Mouse (Mus musculus) cerebellum, adult 18-20 months (tissue): ENCODE results near the gene Mmel1.

ENCODE experiments used
- DNase-seq, 2 experiments: peaks; one replicate each; pipeline ENCODE4 v3.0.0; 2021

Gene Mmel1

DNA sequence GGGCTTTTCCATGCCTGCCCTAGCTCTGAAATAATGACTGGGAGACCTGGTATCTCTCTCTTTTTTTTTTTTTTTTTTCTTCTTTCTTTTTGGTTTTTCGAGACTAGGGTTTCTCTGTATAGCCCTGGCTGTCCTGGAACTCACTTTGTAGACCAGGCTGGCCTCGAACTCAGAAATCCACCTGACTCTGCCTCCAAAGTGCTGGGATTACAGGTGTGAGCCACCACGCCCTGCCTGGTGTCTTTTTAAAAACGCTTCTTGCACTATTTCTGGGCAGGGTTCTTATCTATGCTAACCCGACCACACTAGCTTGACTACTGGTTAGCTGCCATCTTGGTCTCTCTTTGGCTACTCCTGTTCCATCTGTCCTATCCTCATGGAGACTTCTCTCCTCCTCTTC lies 39.1 kb downstream of the Mmel1 start:
- DNase-seq = no peak

DNA sequence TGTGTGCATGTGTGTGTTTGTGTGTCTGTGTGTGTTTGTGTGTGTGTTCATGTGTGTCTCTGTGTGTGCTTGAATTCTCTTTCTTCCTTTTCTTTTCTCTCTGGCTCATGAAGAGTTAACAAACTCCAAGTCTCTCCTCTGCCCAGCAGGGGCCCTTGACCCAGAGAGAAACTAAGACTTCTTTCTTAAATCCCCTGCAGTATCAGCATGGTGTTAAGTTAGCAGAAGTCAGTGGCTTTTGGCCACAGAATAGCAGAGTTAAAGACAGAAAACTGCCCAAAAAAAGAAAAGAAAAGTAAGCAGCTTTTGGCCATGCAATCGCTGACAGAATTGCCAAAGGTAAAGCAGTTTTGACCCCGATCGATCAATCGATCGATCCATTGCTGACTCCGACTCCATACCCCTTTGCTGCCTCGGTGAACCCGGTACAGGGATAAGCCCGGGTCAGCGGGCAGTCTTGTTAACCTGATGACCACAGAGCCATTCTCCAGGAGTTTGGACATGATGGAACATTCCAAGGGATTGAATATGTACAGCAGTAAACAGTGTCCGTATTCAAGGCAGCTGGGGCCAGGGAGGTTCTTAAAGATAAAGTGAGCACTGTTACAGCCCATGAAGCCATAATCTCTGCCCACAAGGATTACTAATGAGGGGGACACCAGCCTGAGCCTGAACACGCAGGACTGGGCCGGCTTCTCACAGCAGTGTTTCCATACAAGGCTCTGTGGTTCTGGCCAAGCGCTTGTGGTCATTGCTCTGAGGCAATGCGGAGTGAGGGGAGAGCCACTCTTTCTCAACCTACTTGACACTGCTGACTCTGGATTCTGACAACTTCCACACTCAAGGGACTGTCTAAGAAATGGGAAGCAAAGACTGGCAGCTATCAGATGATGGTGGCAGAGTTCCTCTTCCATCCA lies 41.5 kb downstream of the Mmel1 start:
- no peak for DNase-seq

GRCm38 (mm10) chr4:154911644-154912043 lies 42.3 kb downstream of the Mmel1 start:
- DNase-seq = no peak

GRCm38 (mm10) chr4:154913845-154914244 lies 44.5 kb downstream of the Mmel1 start:
- DNase-seq = no peak

DNA sequence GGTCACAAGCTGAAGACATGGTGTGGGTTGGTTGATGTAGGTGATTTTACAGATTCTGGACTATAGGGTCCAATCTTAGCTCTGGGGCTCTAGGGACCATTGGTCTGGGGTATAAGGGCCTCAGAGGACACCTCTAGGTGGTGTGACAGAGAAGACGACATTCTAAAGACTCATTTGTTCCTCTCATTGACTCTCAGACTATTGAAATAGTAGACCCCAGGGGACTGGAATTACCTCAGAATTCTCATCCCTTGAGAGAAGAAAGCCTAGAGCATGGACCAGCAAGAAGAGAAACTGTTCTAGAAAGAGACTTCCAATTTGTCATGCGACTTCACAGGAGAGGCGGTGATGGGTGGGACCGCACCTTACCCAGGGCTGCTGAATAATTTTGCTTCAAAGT lies 44.9 kb downstream of the Mmel1 start:
- DNase-seq = no peak

DNA sequence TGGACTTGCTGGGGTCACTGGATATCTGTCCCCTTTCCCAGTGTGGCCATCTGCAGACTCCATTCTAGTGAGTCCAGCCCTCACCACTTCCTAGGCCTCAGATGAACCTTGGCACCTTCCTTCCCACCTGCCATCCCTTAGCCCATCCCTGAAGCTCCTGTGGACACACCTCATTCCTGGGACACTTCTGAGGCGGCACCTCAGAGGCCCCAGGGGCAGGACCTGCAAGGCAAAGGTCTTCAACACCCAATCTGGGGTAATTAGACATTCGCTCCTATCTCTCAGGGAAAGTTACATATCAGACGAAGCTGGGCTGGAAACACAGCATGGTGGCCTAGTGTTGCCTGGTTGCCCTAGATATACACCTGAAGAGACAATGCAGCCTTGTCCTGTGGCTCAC lies 45.3 kb downstream of the Mmel1 start:
- DNase-seq = no peak

- DNase-seq = no peak
These were observed 45.9 kb downstream of the Mmel1 start for GRCm38 (mm10) chr4:154915286-154915685.

- DNase-seq = no peak
These were observed 47.3 kb downstream of the Mmel1 start for GRCm38 (mm10) chr4:154916662-154917061.

GRCm38 (mm10) chr4:154922291-154922690 lies 52.9 kb downstream of the Mmel1 start:
- DNase-seq = peak; percentile 42 to 62

- no peak for DNase-seq
These were observed 53.5 kb downstream of the Mmel1 start for GRCm38 (mm10) chr4:154922931-154923330.

DNA sequence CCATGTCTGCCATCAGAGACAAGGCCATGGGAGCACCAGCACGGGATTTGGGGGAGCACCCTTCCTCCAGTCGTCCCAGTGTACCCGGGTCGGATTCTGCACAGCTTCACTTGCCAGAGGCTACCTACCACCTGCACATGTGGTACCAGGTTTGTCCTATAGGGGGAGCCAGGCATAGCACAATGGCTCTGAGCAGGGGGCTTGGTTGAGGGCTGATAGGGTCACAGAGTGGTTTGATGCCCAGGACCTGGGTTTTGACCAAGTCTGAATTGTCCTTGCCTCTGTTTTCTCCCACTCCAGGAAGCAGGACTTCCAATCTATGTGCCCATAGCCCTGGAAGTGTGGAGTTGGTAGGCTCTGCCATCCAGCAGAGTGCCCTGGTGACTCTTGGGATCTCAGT lies 56.0 kb downstream of the Mmel1 start:
- no peak for DNase-seq

DNA sequence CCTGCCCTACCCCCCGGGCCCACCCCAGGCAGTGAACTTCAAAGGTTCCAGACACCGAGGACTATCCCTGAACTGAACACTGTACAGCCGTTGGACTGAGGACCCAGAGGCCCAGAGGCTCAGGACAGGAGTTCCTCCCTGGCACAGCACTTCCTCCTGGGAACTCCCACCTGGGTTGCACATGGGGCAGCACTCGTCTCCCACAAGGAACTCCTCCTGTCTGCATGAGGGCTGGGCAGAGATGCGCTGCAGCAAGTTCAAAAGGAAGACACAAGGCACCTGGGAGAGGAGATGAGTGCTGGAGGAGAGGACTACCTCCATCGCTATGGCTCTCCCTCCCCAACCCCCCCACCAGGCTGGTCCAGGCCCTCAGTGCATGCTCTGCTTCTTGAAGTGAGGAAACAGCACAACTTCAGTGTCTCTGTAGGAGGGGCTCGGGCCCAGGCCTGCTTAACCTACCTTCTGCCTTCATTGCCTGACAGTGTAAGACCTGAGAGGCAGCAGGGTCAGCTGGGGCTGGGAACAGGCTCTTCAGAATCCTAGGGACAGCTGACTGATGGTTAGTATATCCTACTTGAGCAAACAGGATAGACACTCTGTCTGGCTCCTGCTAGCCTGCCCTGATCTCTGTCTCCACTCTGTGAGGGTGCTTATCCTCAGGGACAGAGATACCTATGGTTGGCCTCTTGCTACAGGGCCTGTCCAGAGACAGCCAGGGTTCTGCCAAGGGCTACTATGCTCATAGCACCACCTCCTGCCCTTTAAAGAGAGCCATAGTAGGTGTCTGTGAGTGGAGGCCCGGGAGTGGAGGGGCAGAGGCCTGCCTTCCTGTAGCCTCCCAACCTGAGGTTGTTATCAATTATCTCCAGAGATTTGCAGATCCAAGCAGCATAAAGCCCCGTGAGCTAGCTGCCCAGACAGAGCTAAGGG lies 57.8 kb downstream of the Mmel1 start:
- no peak for DNase-seq

GRCm38 (mm10) chr4:154927899-154928337 lies 58.5 kb downstream of the Mmel1 start:
- no peak for DNase-seq

DNA sequence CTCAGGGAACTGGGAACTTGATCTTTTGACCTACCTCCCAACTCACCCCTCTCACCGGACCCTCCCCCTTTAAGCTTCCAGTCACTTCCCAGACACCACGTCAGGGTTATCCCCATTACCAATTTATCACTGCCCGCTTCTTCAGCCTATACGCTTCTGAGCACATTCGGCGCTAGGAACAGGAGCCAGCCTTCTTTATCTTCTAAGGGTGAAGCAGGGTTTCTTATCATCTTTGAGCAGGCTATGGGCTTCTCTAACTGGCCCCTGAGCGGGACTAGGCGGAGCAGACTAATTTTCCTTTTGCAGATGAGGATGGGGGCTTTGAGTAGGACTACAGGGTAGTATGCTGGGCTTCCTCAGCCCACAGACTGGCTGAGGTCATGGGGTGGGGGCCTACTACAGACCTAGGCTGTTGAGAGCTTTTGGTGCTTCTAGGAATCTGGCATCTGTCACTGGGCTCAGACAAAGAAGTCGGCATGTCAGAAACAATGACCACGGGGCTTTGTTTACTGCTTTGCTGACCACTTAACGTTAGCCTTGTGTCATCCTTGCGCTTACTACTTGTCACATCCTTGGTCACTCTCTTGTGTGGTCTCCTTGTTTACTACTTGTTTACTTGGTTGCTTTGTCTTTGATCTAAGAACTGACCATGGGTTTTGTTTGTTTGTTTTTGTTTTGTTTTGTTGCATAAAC lies 59.2 kb downstream of the Mmel1 start, which contains the start of gene Tnfrsf14:
Gene Tnfrsf14, minus strand, starts transcription at position 169 of the 693 bp plus-strand sequence.
- DNase-seq = no peak

DNA sequence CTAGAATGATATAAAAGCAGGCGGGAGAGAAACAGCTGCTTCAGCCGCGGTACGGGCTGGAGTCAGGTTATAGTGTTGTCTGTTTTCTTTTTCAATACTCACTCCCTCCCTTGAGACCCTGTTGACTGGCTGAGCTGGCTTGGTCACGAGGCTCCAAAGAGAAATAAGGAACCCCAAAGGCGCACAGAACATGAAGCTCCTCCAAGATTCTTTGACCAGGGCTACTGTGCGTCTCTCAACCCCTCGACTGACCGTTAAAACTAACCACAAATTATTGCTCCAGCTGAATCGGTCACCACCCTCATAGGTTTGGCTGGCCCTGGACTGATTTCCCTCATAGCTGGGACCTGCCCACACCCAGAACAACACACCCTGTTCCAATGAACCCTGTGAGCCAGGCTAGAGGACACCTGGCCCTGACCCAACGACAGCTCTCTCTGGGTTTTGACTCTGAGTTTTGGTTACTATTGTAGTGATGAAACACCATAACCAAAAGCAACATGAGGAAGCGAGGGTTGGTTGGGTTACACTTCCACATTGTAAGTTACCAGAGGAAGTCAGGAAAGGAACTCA lies 59.8 kb downstream of the Mmel1 start:
- no peak for DNase-seq

GRCm38 (mm10) chr4:154933306-154933907 lies 64.0 kb downstream of the Mmel1 start:
- no peak for DNase-seq

- DNase-seq = no peak
These were observed 65.4 kb downstream of the Mmel1 start for GRCm38 (mm10) chr4:154934800-154935199.

- DNase-seq = no peak
These were observed 66.4 kb downstream of the Mmel1 start for GRCm38 (mm10) chr4:154935788-154936187.

GRCm38 (mm10) chr4:154936542-154937255 lies 67.3 kb downstream of the Mmel1 start:
- no peak for DNase-seq

GRCm38 (mm10) chr4:154937746-154938145 lies 68.4 kb downstream of the Mmel1 start:
- DNase-seq = no peak

DNA sequence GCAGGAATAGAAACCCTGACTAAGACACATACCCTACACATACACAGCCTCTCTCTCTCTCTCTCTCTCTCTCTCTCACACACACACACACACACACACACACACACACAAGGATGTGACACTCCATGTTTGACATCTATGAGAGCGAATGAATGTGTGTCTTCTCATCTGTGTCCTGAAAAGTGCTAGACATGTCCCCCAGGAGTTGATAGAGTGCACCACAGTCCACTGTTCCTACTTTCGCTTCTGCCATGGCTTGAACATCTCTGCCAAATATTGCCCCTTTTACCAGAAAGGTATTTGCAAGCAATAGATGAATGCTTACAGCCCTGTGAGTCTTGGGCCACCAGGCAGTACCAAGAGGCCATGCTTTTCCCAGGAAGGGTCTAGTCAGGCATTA lies 70.8 kb downstream of the Mmel1 start:
- no peak for DNase-seq
